In the genomic region with DNA sequence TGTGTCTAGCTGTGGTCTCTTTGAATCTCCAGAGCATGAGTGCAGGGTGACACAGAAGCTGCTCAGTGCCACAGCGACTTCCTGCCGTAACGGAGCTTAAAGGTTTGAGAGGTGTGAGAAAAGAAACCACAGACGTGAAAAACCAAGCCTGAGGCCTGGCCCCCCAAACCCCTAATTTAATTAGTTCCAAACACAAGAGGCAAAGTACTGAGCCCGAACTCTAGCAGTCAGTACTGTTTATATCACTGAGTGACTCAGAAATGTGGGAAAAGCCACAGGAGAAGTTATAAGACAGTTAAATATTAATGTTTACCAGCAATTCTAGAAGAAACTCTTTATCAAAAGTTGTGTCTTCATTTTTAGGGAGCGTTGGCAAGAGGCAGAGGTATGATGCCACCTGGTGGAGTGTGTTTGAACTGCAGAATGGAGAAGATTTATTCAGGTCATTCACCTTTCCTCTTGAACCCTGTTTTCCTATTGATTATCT, we compare ENCODE assay signal across 10 mouse cellular contexts. TPM values are rescaled to one million over a fixed set of nuclear protein-coding genes. Genes with fewer than 3 reads are reported as not detected.
DNase-seq lines count a peak whose midpoint lies in the region; ATAC-seq lines count a peak whose summit lies in the region.
"Had no signal": no experiment of that assay in that cellular context is flagged by ENCODE, and none has a peak within 500 bp of the region (broad histone marks: within the 10 kb centered on the region; RNA-seq: fewer than 3 reads in every experiment).

No protein-coding gene starts in this region.

- H3K4me3 ChIP-seq in hindbrain, embryonic 10.5 days = no peak overlapping the region
- no peak overlapping the region for H3K4me3 ChIP-seq in hindbrain, embryonic 16.5 days (ENCODE audit: low read length)
- H3K4me3 ChIP-seq in forebrain, embryonic 10.5 days = no peak overlapping the region
- H3K4me3 ChIP-seq: embryonic facial prominence, embryonic 15.5 days had no signal

- H3K27me3 ChIP-seq in hindbrain, embryonic 10.5 days (ENCODE audit: insufficient read depth, poor library complexity, severe bottlenecking) = no peaks in the 10 kb centered on the region
- no peaks in the 10 kb centered on the region for H3K27me3 ChIP-seq in hindbrain, embryonic 16.5 days (replicated peaks; ENCODE audit: control insufficient read depth, insufficient read depth, low read length)
- no peaks in the 10 kb centered on the region for H3K27me3 ChIP-seq in forebrain, embryonic 10.5 days (ENCODE audit: poor library complexity, severe bottlenecking)
- H3K27me3 ChIP-seq: embryonic facial prominence, embryonic 15.5 days had no signal

- no peak overlapping the region for H3K4me2 ChIP-seq in hindbrain, embryonic 16.5 days (ENCODE audit: low read length)
- H3K4me2 ChIP-seq: embryonic facial prominence, embryonic 15.5 days had no signal

- no peaks in the 10 kb centered on the region for H3K9me3 ChIP-seq in hindbrain, embryonic 10.5 days
- H3K9me3 ChIP-seq in hindbrain, embryonic 16.5 days (ENCODE audit: control insufficient read depth, low read length) = no peaks in the 10 kb centered on the region
- no peaks in the 10 kb centered on the region for H3K9me3 ChIP-seq in forebrain, embryonic 10.5 days
- H3K9me3 ChIP-seq: embryonic facial prominence, embryonic 15.5 days had no signal

- no peak overlapping the region for H3K9ac ChIP-seq in hindbrain, embryonic 16.5 days (ENCODE audit: low read depth, low read length)
- H3K9ac ChIP-seq: embryonic facial prominence, embryonic 15.5 days had no signal

- no peaks in the 10 kb centered on the region for H3K4me1 ChIP-seq in hindbrain, embryonic 10.5 days (replicated peaks)
- no peaks in the 10 kb centered on the region for H3K4me1 ChIP-seq in hindbrain, embryonic 16.5 days (ENCODE audit: control insufficient read depth, insufficient read depth, low read depth, low read length)
- no peaks in the 10 kb centered on the region for H3K4me1 ChIP-seq in forebrain, embryonic 10.5 days
- H3K4me1 ChIP-seq: embryonic facial prominence, embryonic 15.5 days had no signal

- WGBS in hindbrain, embryonic 10.5 days = 86% methylated on average over 6 of the region's 6 CpGs
- WGBS in hindbrain, embryonic 16.5 days = 77% methylated on average over 6 of the region's 6 CpGs
- WGBS in forebrain, embryonic 10.5 days = 80% methylated on average over 6 of the region's 6 CpGs

- ATAC-seq in hindbrain, embryonic 16.5 days = no peak

- H3K27ac ChIP-seq in hindbrain, embryonic 10.5 days = no peak overlapping the region
- no peak overlapping the region for H3K27ac ChIP-seq in hindbrain, embryonic 16.5 days (ENCODE audit: low read depth, low read length)
- no peak overlapping the region for H3K27ac ChIP-seq in forebrain, embryonic 10.5 days
- H3K27ac ChIP-seq: embryonic facial prominence, embryonic 15.5 days; macrophage had no signal

- peaks cover 96% of the 10 kb centered on the region for H3K36me3 ChIP-seq in hindbrain, embryonic 10.5 days
- H3K36me3 ChIP-seq in hindbrain, embryonic 16.5 days (ENCODE audit: control insufficient read depth, insufficient read depth, low read length) = peaks cover 27% of the 10 kb centered on the region
- H3K36me3 ChIP-seq in forebrain, embryonic 10.5 days (replicated peaks) = peaks cover 96% of the 10 kb centered on the region

- DNase-seq in hindbrain, embryonic 10.5 days (ENCODE audit: low spot score) = peak; percentile 15
- peak; percentile 40 for DNase-seq in A20 (ENCODE audit: low read depth, low spot score)
- peak; percentile 73 for DNase-seq in NIH3T3 (ENCODE audit: low read depth)
- DNase-seq in embryo, embryonic 10 days (ENCODE audit: low spot score) = peak; percentile 48
- peak; percentile 17 to 64 for DNase-seq in kidney, postnatal 36 days
- DNase-seq in natural killer cell, adult 2 months (ENCODE audit: low spot score in 2 of 2) = peak; percentile 68 to 81
- no peak for DNase-seq in forebrain, embryonic 10.5 days (ENCODE audit: extremely low spot score, low spot score)

RNA-seq across cellular contexts. Expression of gene Aqr, which starts 41.5 kb away (rescaled TPM):
- 39.2 and 47.8 TPM in 2 replicates for polyA plus RNA-seq in hindbrain, embryonic 10.5 days (2016; fragmentation: Nextera tagmentation; extraction: Ambion mirVana)
- 29.7 and 33.8 TPM in 2 replicates for polyA plus RNA-seq in hindbrain, embryonic 16.5 days (2015; fragmentation: Nextera tagmentation; extraction: Ambion mirVana)
- polyA plus RNA-seq in forebrain, embryonic 10.5 days (2016; fragmentation: Nextera tagmentation; extraction: Ambion mirVana) = 50.1 and 52.0 TPM in 2 replicates

RNA-seq across cellular contexts. Expression of gene Zfp770, which starts 55.9 kb away (rescaled TPM):
- polyA plus RNA-seq in hindbrain, embryonic 10.5 days (2016; fragmentation: Nextera tagmentation; extraction: Ambion mirVana) = 2.3 and 2.9 TPM in 2 replicates
- 4.9 and 5.5 TPM in 2 replicates for polyA plus RNA-seq in hindbrain, embryonic 16.5 days (2015; fragmentation: Nextera tagmentation; extraction: Ambion mirVana)
- polyA plus RNA-seq in forebrain, embryonic 10.5 days (2016; fragmentation: Nextera tagmentation; extraction: Ambion mirVana) = 3.8 and 4.1 TPM in 2 replicates
